Mouse (Mus musculus) embryonic facial prominence, embryonic 11.5 days (tissue): ENCODE measurements around the gene St6galnac6. TPM values are rescaled to one million over a fixed set of nuclear protein-coding genes. Genes with fewer than 3 reads are reported as not detected.

Experiments
- ATAC-seq: fragments of 200-750 bp; cut with Nextera tagmentation; replicated peaks from 2 replicates; pipeline ENCODE4 v1.8.0; 2017; ENCODE audit warnings: low read depth; ENCODE audit not compliant: insufficient number of reproducible peaks, low FRiP score, low TSS enrichment
- DNase-seq: peaks from one replicate; pipeline ENCODE4 v3.0.0-alpha.2; 2015; ENCODE audit warnings: low spot score
- H3K27ac ChIP-seq: fragments of 300-500 bp; sonication (generic); replicated peaks from 2 replicates; pipeline ENCODE4 v1.5.1; 2014; ENCODE audit warnings: mild to moderate bottlenecking, low read depth, low read length, control low read depth
- H3K27me3 ChIP-seq: fragments of 300-500 bp; sonication (generic); 2 replicates; pipeline ENCODE4 v1.6.1; 2014; ENCODE audit warnings: mild to moderate bottlenecking, low read length, moderate library complexity, mixed read lengths; ENCODE audit not compliant: control insufficient read depth, insufficient read depth
- H3K36me3 ChIP-seq: fragments of 300-500 bp; sonication (generic); replicated peaks from 2 replicates; pipeline ENCODE4 v1.6.1; 2014; ENCODE audit warnings: low read depth, mild to moderate bottlenecking, low read length, moderate library complexity, mixed read lengths; ENCODE audit not compliant: control insufficient read depth, insufficient read depth
- H3K4me1 ChIP-seq: fragments of 300-500 bp; sonication (generic); 2 replicates; pipeline ENCODE4 v1.6.1; 2014; ENCODE audit warnings: low read length, mixed read lengths; ENCODE audit not compliant: control insufficient read depth, insufficient read depth
- H3K4me2 ChIP-seq: fragments of 300-500 bp; sonication (generic); 2 replicates; pipeline ENCODE4 v1.6.1; 2014; ENCODE audit warnings: low read depth, mild to moderate bottlenecking, control low read depth, low read length, moderate library complexity
- H3K4me3 ChIP-seq: fragments of 300-500 bp; sonication (generic); 2 replicates; pipeline ENCODE4 v1.5.1; 2014; ENCODE audit warnings: low read depth, low read length, control low read depth
- H3K9ac ChIP-seq: fragments of 300-500 bp; sonication (generic); replicated peaks from 2 replicates; pipeline ENCODE4 v1.6.1; 2014; ENCODE audit warnings: mild to moderate bottlenecking, control low read depth, low read length
- H3K9me3 ChIP-seq: fragments of 300-500 bp; sonication (generic); replicated peaks from 2 replicates; pipeline ENCODE4 v1.6.1; 2016; ENCODE audit warnings: mild to moderate bottlenecking, low read length, inconsistent platforms, mixed read lengths; ENCODE audit not compliant: control insufficient read depth
- WGBS: fragments of 180-500 bp; shearing (Covaris S2); extraction: QIAGEN DNeasy Blood & Tissue Kit; methylation state at CpG from one replicate; pipeline ENCODE4 v1.1.7; 2014; 5-methylcytosine and 5-hydroxymethylcytosine counted together
- polyA plus RNA-seq: library from polyadenylated mRNA; unstranded; fragments of >200 nt; fragmentation: Nextera tagmentation; extraction: Ambion mirVana; gene quantifications from 2 replicates; pipeline ENCODE4 v1.2.1, GENCODE M21; 2014

Gene St6galnac6
- polyA plus RNA-seq, 1 experiment from 2014 or later = 6.3 TPM

DNA sequence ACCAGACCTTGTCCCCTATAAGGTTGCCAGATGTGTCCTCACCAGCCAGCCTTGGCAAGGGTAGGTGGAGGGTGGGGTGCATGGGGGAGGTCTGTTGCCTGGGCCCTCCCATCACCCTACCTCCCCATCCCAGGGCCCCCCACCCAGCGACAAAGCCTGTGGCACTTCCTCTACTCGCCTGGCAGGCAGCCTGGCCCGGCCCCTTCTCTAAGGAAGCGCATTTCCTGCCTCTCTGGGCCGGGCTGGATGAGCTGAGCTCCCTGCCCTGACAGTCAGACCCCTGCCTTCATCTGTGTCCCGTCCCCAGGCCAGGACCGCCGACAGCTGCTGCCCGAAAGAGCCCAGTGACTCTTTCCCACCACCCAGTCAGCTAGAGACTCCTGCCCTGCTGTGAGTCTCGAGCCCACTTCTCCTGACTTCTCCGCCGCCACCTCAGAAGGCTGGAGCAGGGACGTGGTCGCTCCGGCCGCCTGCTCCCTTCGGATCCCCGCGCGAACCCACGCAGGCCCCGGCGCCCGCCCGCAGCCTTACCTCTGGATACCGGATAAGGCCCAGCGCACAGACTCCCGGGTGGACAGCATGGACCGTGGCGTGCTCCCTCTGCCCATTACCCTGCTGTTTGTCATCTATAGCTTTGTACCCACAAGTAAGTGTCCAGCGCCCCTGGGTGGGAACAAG, 47.0 kb downstream of the St6galnac6 start, which contains the start of gene Eng:
Eng (plus strand) TSS at position 217 of the 678 bp plus-strand sequence.
- H3K27me3 ChIP-seq = no peaks in the 10 kb centered on the region
- DNase-seq (no peak), ATAC-seq (no peak)
- H3K4me3 ChIP-seq = peak within 1 kb of the TSS; percentile 25
- H3K36me3 ChIP-seq = no peaks in the 10 kb centered on the region
- H3K4me1 ChIP-seq = no peaks in the 10 kb centered on the region
- no peak within 1 kb of the TSS for H3K4me2 ChIP-seq
- WGBS = 51% methylated on average over 31 of the region's 31 CpGs
- peak within 1 kb of the TSS; percentile 44 for H3K9ac ChIP-seq
- no peak within 1 kb of the TSS for H3K27ac ChIP-seq
- no peaks in the 10 kb centered on the region for H3K9me3 ChIP-seq

DNA sequence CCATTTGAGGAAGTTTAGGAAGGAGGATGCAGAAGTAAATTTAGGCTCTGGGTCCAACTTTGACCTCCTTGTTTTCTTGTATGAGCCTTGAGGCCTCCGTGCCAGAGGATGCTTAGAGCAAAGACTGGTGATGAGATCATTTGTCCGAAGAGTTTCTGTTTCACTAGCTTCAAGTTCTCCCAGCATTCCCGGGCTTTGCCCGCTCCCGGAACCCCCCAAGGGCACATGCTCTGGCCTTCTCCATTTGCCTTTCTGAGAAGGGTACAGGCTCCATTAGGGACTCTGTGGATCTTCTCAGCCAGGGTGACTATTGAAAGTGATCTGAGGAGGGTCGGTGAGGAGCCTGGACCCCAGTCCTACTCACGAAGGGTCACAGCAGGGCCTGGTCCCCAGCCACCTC, 47.9 kb downstream of the St6galnac6 start:
- H3K4me1 ChIP-seq = no peaks in the 10 kb centered on the region
- DNase-seq (no peak), ATAC-seq (no peak)
- H3K9ac ChIP-seq = no peak overlapping the region
- no peak overlapping the region for H3K27ac ChIP-seq
- no peaks in the 10 kb centered on the region for H3K36me3 ChIP-seq
- no peak overlapping the region for H3K4me2 ChIP-seq
- WGBS = 88% methylated on average over 7 of the region's 7 CpGs
- H3K9me3 ChIP-seq = no peaks in the 10 kb centered on the region
- H3K27me3 ChIP-seq = no peaks in the 10 kb centered on the region
- no peak overlapping the region for H3K4me3 ChIP-seq

DNA sequence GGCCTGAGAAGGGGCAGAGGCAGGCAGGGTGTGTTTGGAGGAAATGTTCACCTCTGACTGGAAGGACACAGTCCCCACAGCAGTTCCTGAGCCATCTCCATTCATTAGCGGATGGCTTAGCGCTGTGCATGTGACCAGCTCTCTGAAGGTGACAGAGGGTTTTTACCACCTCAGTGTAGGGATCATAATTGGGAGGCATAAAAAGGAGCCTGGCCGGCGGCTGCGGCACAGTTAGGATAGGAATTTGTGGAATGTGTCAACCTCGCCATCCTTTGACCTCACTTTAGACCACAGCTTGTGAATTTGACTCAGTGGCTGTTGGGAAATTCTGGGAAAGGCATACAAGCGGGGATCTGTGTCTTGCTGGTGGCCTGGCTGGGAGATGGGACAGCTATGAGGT, 54.3 kb downstream of the St6galnac6 start:
- Histone ChIP-seq H3K4me1 (peaks cover 3% of the 10 kb centered on the region), H3K9me3 (no peaks in the 10 kb centered on the region), H3K27ac (no peak overlapping the region), H3K36me3 (no peaks in the 10 kb centered on the region), H3K9ac (no peak overlapping the region), H3K27me3 (no peaks in the 10 kb centered on the region), H3K4me3 (no peak overlapping the region), H3K4me2 (no peak overlapping the region)
- ATAC-seq (no peak), DNase-seq (no peak)
- 27% methylated on average over 7 of the region's 7 CpGs for WGBS

DNA sequence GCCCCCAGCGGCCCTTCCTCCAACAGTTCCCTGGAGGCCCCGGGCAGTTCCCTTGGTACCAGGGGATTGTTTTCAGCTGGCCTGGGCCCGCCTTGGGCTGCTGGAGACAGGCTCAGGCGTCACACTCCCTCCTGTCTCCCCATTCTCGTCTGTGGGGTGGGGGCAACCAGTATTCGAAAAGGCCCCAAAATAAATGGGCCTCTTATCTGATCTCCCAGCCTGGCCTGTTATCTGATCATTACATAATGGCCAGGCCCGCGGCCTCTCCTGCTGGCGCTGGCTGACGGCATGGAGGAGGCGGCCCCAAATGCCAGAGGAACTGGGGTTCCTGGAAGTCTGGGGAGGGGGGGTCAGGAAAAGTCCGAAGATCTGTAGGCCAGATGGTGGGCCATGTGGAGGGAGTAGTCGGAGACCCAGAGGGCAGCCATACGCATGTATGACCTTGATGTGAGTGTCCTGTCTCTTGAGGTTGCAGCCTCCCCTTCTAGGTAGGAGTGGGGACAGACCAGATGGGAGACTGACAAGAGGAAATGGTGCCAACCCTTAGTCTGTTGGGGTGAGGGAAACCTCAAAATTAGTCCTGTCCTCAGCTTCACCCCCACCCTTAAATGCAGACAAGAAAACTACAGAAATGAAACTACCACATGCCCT, 55.4 kb downstream of the St6galnac6 start:
- ATAC-seq (no peak), DNase-seq (no peak)
- H3K9ac ChIP-seq = no peak overlapping the region
- H3K4me3 ChIP-seq = no peak overlapping the region
- no peaks in the 10 kb centered on the region for H3K9me3 ChIP-seq
- no peaks in the 10 kb centered on the region for H3K36me3 ChIP-seq
- WGBS = 57% methylated on average over 14 of the region's 14 CpGs
- no peaks in the 10 kb centered on the region for H3K27me3 ChIP-seq
- H3K27ac ChIP-seq = peak overlapping the region; percentile 66
- no peak overlapping the region for H3K4me2 ChIP-seq
- H3K4me1 ChIP-seq = peaks cover 3% of the 10 kb centered on the region

DNA sequence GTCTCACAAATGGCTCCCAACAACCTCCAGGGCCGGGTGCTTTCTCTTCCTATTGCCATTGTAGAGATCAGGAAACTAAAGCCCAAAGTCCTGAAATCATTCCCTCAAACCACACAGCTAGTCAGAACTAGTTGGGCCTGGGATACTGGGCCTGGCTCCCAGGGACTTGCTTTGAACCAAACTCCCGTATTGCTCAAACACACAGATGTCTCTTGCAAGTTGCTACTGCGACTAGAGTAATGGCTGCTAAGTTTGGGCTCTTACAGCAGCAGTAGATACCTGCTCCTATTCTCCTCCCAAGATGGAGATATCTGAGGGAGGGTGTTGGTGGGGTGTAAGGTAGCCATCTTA, 55.9 kb downstream of the St6galnac6 start:
- Histone ChIP-seq H3K4me3 (no peak overlapping the region), H3K4me2 (no peak overlapping the region), H3K9me3 (no peaks in the 10 kb centered on the region), H3K27me3 (no peaks in the 10 kb centered on the region), H3K4me1 (peaks cover 3% of the 10 kb centered on the region), H3K9ac (no peak overlapping the region), H3K36me3 (no peaks in the 10 kb centered on the region), H3K27ac (peak overlapping the region; percentile 66)
- ATAC-seq (no peak), DNase-seq (no peak)
- 80% methylated on average over 3 of the region's 3 CpGs for WGBS

DNA sequence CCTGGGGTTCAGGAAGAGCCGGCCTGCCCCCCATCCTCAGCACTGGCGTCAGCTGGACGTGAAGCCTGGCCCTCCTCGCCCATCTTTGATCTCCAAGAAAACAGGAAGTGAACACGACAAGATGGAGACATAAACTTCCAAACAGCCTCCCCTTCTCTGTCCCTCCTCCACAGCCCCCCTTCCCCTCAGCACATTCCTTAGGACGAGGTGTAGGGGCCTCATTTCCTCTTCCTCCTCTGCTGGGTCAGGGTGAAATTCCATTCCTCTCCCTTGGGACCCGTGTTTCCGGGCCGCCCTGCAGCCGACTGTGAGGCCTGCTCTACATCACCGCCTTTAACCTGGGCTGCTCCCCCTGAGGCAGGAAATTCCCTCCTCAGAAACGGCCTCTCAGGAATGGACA, 56.3 kb downstream of the St6galnac6 start:
- Histone ChIP-seq H3K4me1 (peaks cover 3% of the 10 kb centered on the region), H3K27ac (peak overlapping the region; percentile 66), H3K4me2 (no peak overlapping the region), H3K9ac (no peak overlapping the region), H3K27me3 (no peaks in the 10 kb centered on the region), H3K36me3 (no peaks in the 10 kb centered on the region), H3K4me3 (no peak overlapping the region), H3K9me3 (no peaks in the 10 kb centered on the region)
- ATAC-seq = peak; percentile 67
- 22% methylated on average over 12 of the region's 12 CpGs for WGBS
- DNase-seq = peak; percentile 78

DNA sequence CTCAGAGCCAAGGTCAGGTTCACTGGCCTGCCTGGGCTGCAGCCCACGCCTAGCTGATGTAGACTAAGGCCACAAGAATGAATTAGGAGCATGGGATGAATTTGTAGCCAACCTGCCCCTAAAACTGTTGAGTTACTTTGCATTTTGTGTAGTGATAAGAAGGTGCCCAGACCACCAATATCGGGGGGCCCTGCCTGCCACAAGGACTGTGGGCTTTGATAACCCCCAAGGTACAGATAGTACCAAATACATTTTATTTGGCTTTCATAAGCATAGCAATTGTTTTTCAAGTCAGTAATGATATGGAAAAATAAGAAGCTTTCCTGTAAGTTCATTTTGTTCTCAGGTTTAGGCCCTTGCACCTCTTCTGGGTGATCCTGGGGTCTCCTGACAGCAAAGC, 59.4 kb downstream of the St6galnac6 start:
- Histone ChIP-seq H3K4me3 (no peak overlapping the region), H3K27me3 (no peaks in the 10 kb centered on the region), H3K4me2 (no peak overlapping the region), H3K36me3 (no peaks in the 10 kb centered on the region), H3K9ac (no peak overlapping the region), H3K9me3 (no peaks in the 10 kb centered on the region), H3K27ac (no peak overlapping the region), H3K4me1 (peaks cover 3% of the 10 kb centered on the region)
- DNase-seq (no peak), ATAC-seq (no peak)
- WGBS = 84% methylated on average over 2 of the region's 2 CpGs

DNA sequence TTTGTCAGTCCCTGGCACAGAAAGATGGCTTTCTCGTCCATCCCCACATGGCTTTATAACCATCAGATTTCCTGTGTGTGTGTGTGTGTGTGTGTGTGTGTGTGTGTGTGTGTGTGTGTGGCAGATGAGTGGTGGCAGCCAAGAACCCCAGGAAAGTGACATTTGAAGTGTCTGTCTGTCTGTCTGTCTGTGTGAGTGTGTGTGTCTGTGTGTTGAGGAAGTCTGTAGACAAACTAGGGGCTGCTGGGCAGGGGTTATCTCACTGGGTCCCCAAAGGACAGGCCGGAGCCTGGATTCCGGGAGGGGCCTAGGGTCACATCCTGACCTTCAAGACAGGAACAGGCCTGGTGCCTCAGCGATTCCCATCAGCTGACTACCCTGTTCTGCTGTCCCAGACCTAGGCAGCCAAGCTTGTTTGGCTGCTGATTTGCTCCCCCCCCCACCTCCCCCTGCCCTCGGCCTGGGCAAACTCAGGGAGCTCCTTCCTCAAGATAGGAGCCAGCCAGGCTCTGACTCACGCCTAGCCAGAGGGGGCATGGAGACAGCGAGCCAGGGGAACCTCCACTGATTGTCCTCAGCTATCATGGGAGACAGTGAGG, 62.1 kb downstream of the St6galnac6 start:
- no peaks in the 10 kb centered on the region for H3K36me3 ChIP-seq
- 37% methylated on average over 7 of the region's 7 CpGs for WGBS
- no peak overlapping the region for H3K9ac ChIP-seq
- H3K27me3 ChIP-seq = no peaks in the 10 kb centered on the region
- 0 out of 2 replicates have a peak overlapping the region, but pooled peaks have one; percentile 20 for H3K27ac ChIP-seq
- no peak for DNase-seq
- H3K9me3 ChIP-seq = no peaks in the 10 kb centered on the region
- no peak overlapping the region for H3K4me3 ChIP-seq
- H3K4me1 ChIP-seq = no peaks in the 10 kb centered on the region
- H3K4me2 ChIP-seq = no peak overlapping the region
- ATAC-seq = no peak
